Mouse (Mus musculus) intestine, embryonic 14.5 days (tissue): ENCODE measurements around the gene Hus1. TPM values are rescaled to one million over a fixed set of nuclear protein-coding genes. Genes with fewer than 3 reads are reported as not detected.

Experiments
- ATAC-seq: fragments of 200-750 bp; cut with Nextera tagmentation; replicated peaks from 2 replicates; pipeline ENCODE4 v1.8.0; 2017; ENCODE audit warnings: low read depth, moderate number of reproducible peaks, moderate TSS enrichment, moderate library complexity; ENCODE audit not compliant: low FRiP score, low TSS enrichment
- DNase-seq: peaks from one replicate; pipeline ENCODE4 v3.0.0-alpha.2; 2018; ENCODE audit warnings: low spot score
- H3K27ac ChIP-seq: fragments of 300-500 bp; sonication (generic); 2 replicates; pipeline ENCODE4 v1.5.1; 2014; ENCODE audit warnings: low read depth, mild to moderate bottlenecking, control low read depth
- H3K27me3 ChIP-seq: fragments of 300-500 bp; sonication (generic); replicated peaks from 2 replicates; pipeline ENCODE4 v1.6.1; 2014; ENCODE audit warnings: low read length, control low read depth; ENCODE audit not compliant: control insufficient read depth, insufficient read depth
- H3K36me3 ChIP-seq: fragments of 300-500 bp; sonication (generic); 2 replicates; pipeline ENCODE4 v1.6.1; 2014; ENCODE audit warnings: low read length, control low read depth; ENCODE audit not compliant: control insufficient read depth, insufficient read depth
- H3K4me1 ChIP-seq: fragments of 300-500 bp; sonication (generic); replicated peaks from 2 replicates; pipeline ENCODE4 v1.6.1; 2014; ENCODE audit warnings: low read length, control low read depth, mixed read lengths; ENCODE audit not compliant: control insufficient read depth, insufficient read depth
- H3K4me2 ChIP-seq: fragments of 300-500 bp; sonication (generic); 2 replicates; pipeline ENCODE4 v1.6.1; 2014; ENCODE audit warnings: low read length
- H3K4me3 ChIP-seq: fragments of 300-500 bp; sonication (generic); 2 replicates; pipeline ENCODE4 v1.5.1; 2014; ENCODE audit warnings: low read depth, low read length, control low read depth, mixed read lengths
- H3K9ac ChIP-seq: fragments of 300-500 bp; sonication (generic); 2 replicates; pipeline ENCODE4 v1.6.1; 2014; ENCODE audit warnings: mild to moderate bottlenecking, low read length
- H3K9me3 ChIP-seq: fragments of 300-500 bp; sonication (generic); 2 replicates; pipeline ENCODE4 v1.6.1; 2016; ENCODE audit warnings: low read length, control low read depth; ENCODE audit not compliant: control insufficient read depth
- WGBS: fragments of 180-500 bp; shearing (Covaris S2); extraction: QIAGEN DNeasy Blood & Tissue Kit; methylation state at CpG from one replicate; pipeline ENCODE4 v1.1.7; 2014; 5-methylcytosine and 5-hydroxymethylcytosine counted together
- polyA plus RNA-seq: library from polyadenylated mRNA; unstranded; fragments of >200 nt; fragmentation: Nextera tagmentation; extraction: Ambion mirVana; gene quantifications from 2 replicates; pipeline ENCODE4 v1.2.1, GENCODE M21; 2014

Hus1 gene
- 16.9 and 17.9 TPM in 2 replicates for polyA plus RNA-seq

- Histone ChIP-seq H3K4me1 (peaks cover 7% of the 10 kb centered on the region; the same call in 1 of the 2 replicates), H3K9me3 (no peaks in the 10 kb centered on the region), H3K9ac (peak within 1 kb of the TSS; percentile 92), H3K4me2 (peak within 1 kb of the TSS; percentile 92), H3K27me3 (0 out of 2 replicates have a peak, but pooled peaks cover 2% of the 10 kb centered on the region), H3K4me3 (peak within 1 kb of the TSS; percentile 81), H3K27ac (peak within 1 kb of the TSS; percentile 93), H3K36me3 (peaks cover 20% of the 10 kb centered on the region)
- DNase-seq (peak; percentile 95), ATAC-seq (peak; percentile 93)
- WGBS: under 1% methylated on average over 43 of the region's 43 CpGs
Measured at GRCm38 (mm10) chr11:9010853-9011339, at the start of gene Hus1. Gene Hus1, minus strand, starts transcription at chr11:9011191.

DNA sequence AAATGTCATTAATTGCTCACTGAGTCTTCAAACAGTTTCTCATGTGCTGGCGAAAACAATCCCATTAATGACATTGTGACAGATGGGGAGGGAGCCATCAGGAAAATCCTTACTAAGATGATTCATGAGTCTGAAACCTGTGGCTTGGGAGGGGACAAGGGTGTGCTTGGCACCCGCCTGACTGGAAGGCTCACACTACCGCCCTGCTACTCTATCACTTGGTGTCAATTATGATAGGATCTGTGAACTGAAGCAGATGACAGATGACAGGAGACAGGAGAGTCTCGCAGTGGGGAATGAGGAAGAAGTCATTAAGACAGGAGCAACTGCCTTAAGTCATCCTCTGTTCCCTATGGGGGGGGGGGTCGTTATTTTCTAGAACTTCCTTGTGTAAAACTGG is 49.5 kb upstream of the Hus1 start:
- H3K27ac ChIP-seq: no peak overlapping the region
- 36% methylated on average over 5 of the region's 5 CpGs for WGBS
- no peaks in the 10 kb centered on the region for H3K9me3 ChIP-seq
- no peak overlapping the region for H3K4me2 ChIP-seq
- no peak overlapping the region for H3K9ac ChIP-seq
- DNase-seq (no peak), ATAC-seq (no peak)
- no peak overlapping the region for H3K4me3 ChIP-seq
- H3K4me1 ChIP-seq: no peaks in the 10 kb centered on the region
- H3K27me3 ChIP-seq: no peaks in the 10 kb centered on the region
- H3K36me3 ChIP-seq: no peaks in the 10 kb centered on the region

GRCm38 (mm10) chr11:9060029-9060428 is 49.0 kb upstream of the Hus1 start:
- WGBS: 80% methylated on average over 1 of the region's 1 CpGs
- H3K36me3 ChIP-seq: no peaks in the 10 kb centered on the region
- H3K27me3 ChIP-seq: no peaks in the 10 kb centered on the region
- no peak overlapping the region for H3K4me2 ChIP-seq
- no peaks in the 10 kb centered on the region for H3K9me3 ChIP-seq
- H3K4me1 ChIP-seq: no peaks in the 10 kb centered on the region
- DNase-seq (no peak), ATAC-seq (no peak)
- no peak overlapping the region for H3K27ac ChIP-seq
- no peak overlapping the region for H3K4me3 ChIP-seq
- H3K9ac ChIP-seq: no peak overlapping the region

GRCm38 (mm10) chr11:9057711-9058110 is 46.7 kb upstream of the Hus1 start:
- Histone ChIP-seq H3K27me3 (no peaks in the 10 kb centered on the region), H3K36me3 (no peaks in the 10 kb centered on the region), H3K4me3 (no peak overlapping the region), H3K27ac (no peak overlapping the region), H3K4me1 (no peaks in the 10 kb centered on the region), H3K9ac (no peak overlapping the region), H3K9me3 (no peaks in the 10 kb centered on the region), H3K4me2 (no peak overlapping the region)
- no peak for ATAC-seq
- no peak for DNase-seq
- WGBS: 91% methylated on average over 4 of the region's 4 CpGs

DNA sequence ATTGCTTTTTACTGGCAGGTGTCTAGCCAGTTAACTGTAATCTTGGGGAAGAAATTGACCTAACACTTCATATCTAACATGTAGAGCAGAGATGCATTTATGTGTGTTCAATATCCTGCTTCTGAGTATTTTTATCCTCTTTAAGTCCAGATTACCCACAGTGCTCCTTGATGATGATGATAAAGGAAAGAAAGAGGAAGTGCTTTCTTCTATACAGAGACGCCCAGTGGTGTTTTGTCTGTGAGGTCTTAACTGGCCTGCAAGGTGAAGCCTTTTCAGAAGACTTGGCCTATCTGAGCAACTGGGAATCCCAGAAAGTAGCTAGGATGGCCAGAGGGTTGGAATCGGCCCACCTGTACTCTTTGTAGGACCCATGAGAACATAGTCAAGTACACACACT is 45.9 kb upstream of the Hus1 start:
- H3K4me3 ChIP-seq: no peak overlapping the region
- ATAC-seq (no peak), DNase-seq (no peak)
- H3K27ac ChIP-seq: no peak overlapping the region
- no peak overlapping the region for H3K9ac ChIP-seq
- H3K27me3 ChIP-seq: no peaks in the 10 kb centered on the region
- WGBS: 81% methylated on average over 2 of the region's 2 CpGs
- H3K4me1 ChIP-seq: no peaks in the 10 kb centered on the region
- no peak overlapping the region for H3K4me2 ChIP-seq
- no peaks in the 10 kb centered on the region for H3K9me3 ChIP-seq
- H3K36me3 ChIP-seq: no peaks in the 10 kb centered on the region

- whole genome bisulfite sequencing: 67% methylated on average over 2 of the region's 2 CpGs
- Histone ChIP-seq H3K4me3 (no peak overlapping the region), H3K9ac (no peak overlapping the region), H3K27me3 (peaks cover 18% of the 10 kb centered on the region), H3K4me1 (no peaks in the 10 kb centered on the region), H3K9me3 (no peaks in the 10 kb centered on the region), H3K27ac (no peak overlapping the region), H3K4me2 (no peak overlapping the region), H3K36me3 (no peaks in the 10 kb centered on the region)
- no peak for DNase-seq
- ATAC-seq: no peak
Measured at GRCm38 (mm10) chr11:9051895-9052294, 40.9 kb upstream of the Hus1 start.

GRCm38 (mm10) chr11:9050241-9050640 is 39.2 kb upstream of the Hus1 start:
- Histone ChIP-seq H3K36me3 (no peaks in the 10 kb centered on the region), H3K27me3 (peaks cover 18% of the 10 kb centered on the region), H3K4me2 (no peak overlapping the region), H3K4me3 (no peak overlapping the region), H3K9ac (no peak overlapping the region), H3K4me1 (no peaks in the 10 kb centered on the region), H3K27ac (no peak overlapping the region), H3K9me3 (no peaks in the 10 kb centered on the region)
- no peak for DNase-seq
- ATAC-seq: no peak
- 85% methylated on average over 4 of the region's 4 CpGs for WGBS

DNA sequence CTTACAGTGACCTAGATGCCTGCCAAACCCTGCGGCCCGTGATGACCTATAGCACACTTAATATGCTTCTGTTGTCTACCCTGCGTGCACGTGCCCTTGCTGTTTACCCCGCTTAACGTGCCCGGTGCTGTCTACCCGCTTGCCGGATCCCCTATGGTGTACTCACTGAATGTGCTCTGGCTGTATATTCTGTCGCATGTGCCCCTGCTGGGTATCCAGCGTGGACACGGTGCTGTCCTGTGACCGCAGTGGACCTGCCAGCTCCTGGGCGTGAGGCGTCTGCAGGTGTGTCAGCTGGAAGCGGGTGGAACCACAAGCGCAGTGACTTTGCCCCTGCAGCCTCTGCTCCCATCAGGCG is 37.7 kb upstream of the Hus1 start, which contains the start of gene Sun3:
Gene Sun3, minus strand, starts transcription at position 289 of the 358 bp plus-strand sequence.
- no peaks in the 10 kb centered on the region for H3K9me3 ChIP-seq
- no peak within 1 kb of the TSS for H3K27ac ChIP-seq
- H3K4me3 ChIP-seq: peak within 1 kb of the TSS; percentile 48
- H3K36me3 ChIP-seq: no peaks in the 10 kb centered on the region
- H3K4me2 ChIP-seq: peak within 1 kb of the TSS; percentile 99
- no peaks in the 10 kb centered on the region for H3K4me1 ChIP-seq
- WGBS: 1% methylated on average over 18 of the region's 18 CpGs
- peaks cover 18% of the 10 kb centered on the region for H3K27me3 ChIP-seq
- H3K9ac ChIP-seq: peak within 1 kb of the TSS; percentile 4; the same call in 1 of the 2 replicates
- DNase-seq: peak; percentile 86
- ATAC-seq: peak; percentile 78

DNA sequence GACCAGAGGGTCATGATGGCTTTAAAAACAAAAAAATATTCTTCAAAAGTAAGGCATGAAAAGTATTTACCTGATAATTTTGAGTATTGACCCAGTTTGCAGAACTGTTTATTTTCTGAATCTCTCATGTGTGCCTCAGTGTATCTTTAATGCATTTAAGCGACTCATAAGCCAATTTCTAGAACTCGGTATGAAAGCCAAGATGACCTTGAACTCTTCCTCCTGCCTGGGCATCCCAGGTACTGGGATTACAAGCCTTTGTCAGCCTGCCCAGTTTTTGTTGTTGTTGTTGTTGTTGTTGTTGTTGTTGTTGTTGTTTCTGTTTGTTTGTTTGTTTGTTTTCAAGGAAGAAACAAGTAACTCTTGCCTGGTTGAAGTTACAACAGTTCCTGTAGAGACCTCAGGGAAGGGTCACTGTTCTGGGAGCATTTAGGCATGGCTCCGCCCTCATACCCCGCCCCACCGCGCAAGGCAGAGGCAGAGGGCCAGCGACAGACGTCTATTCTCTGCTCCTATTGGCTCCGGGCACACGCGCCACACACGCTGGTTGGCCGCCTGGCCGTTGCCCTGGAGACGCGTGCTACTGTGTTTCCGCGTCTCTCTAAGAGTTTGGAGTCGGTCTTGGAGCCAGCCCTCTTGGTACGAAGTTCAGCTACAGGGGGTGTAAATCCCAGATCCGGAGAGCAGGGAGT is 37.2 kb upstream of the Hus1 start, which contains the start of gene Gm11992:
Gene Gm11992, plus strand, starts transcription at position 584 of the 692 bp plus-strand sequence.
- no peaks in the 10 kb centered on the region for H3K9me3 ChIP-seq
- no peak within 1 kb of the TSS for H3K27ac ChIP-seq
- peaks cover 18% of the 10 kb centered on the region for H3K27me3 ChIP-seq
- no peaks in the 10 kb centered on the region for H3K4me1 ChIP-seq
- DNase-seq: no peak
- peak within 1 kb of the TSS; percentile 4; the same call in 1 of the 2 replicates for H3K9ac ChIP-seq
- peak within 1 kb of the TSS; percentile 48 for H3K4me3 ChIP-seq
- H3K36me3 ChIP-seq: no peaks in the 10 kb centered on the region
- peak; percentile 100 for ATAC-seq
- H3K4me2 ChIP-seq: peak within 1 kb of the TSS; percentile 99
- WGBS: 3% methylated on average over 21 of the region's 21 CpGs
